Mouse (Mus musculus) spleen, adult 2 months (tissue): ENCODE measurements at regions not wholly inside any gene's neighbourhood (a gene's known extent, or its start where the extent isn't known, plus 50 kb on each side); places are given as distances from the start of the nearest gene placed in this dataset.

Experiments used
- CTCF ChIP-seq: fragments of 200-500 bp; IDR thresholded peaks from 2 replicates; pipeline ENCODE4 v1.5.1; 2011; ENCODE audit warnings: mild to moderate bottlenecking, inconsistent platforms; ENCODE audit not compliant: insufficient read depth, insufficient read length, insufficient replicate concordance; ENCODE audit errors: extremely low read depth
- POLR2A ChIP-seq: fragments of 200-500 bp; IDR thresholded peaks from 2 replicates; pipeline ENCODE4 v1.6.1; 2011; ENCODE audit warnings: low read depth, low read length, inconsistent platforms

GRCm38 (mm10) chr13:25937631-25938030 lies 667.3 kb upstream of the Nrsn1 start:
- no peak for TF ChIP-seq CTCF
- no peak for TF ChIP-seq POLR2A
